Mouse (Mus musculus) limb, embryonic 12.5 days (tissue): ENCODE measurements around the gene Kcnq1. TPM values are rescaled to one million over a fixed set of nuclear protein-coding genes. Genes with fewer than 3 reads are reported as not detected.

Source experiments
- ATAC-seq: fragments of 200-750 bp; cut with Nextera tagmentation; 2 replicates; pipeline ENCODE4 v1.8.0; 2017; ENCODE audit warnings: low read depth, moderate TSS enrichment; ENCODE audit not compliant: insufficient number of reproducible peaks, insufficient read depth, low FRiP score, low TSS enrichment
- H3K27ac ChIP-seq: fragments of 300-500 bp; sonication (generic); 2 replicates; pipeline ENCODE4 v1.5.1; 2016; ENCODE audit warnings: mild to moderate bottlenecking, moderate library complexity
- H3K27me3 ChIP-seq: fragments of 300-500 bp; sonication (generic); 2 replicates; pipeline ENCODE4 v1.6.1; 2016; ENCODE audit warnings: mild to moderate bottlenecking, moderate library complexity
- H3K36me3 ChIP-seq: fragments of 300-500 bp; sonication (generic); 2 replicates; pipeline ENCODE4 v1.6.1; 2016; ENCODE audit warnings: mild to moderate bottlenecking, moderate library complexity
- H3K4me1 ChIP-seq: fragments of 300-500 bp; sonication (generic); replicated peaks from 2 replicates; pipeline ENCODE4 v1.6.1; 2016
- H3K4me2 ChIP-seq: fragments of 300-500 bp; sonication (generic); 2 replicates; pipeline ENCODE4 v1.6.1; 2016; ENCODE audit warnings: mild to moderate bottlenecking, moderate library complexity
- H3K4me3 ChIP-seq: fragments of 300-500 bp; sonication (generic); replicated peaks from 2 replicates; pipeline ENCODE4 v1.5.1; 2016; ENCODE audit warnings: mild to moderate bottlenecking
- H3K9ac ChIP-seq: fragments of 300-500 bp; sonication (generic); replicated peaks from 2 replicates; pipeline ENCODE4 v1.6.1; 2016; ENCODE audit warnings: mild to moderate bottlenecking, moderate library complexity
- H3K9me3 ChIP-seq: fragments of 300-500 bp; sonication (generic); 2 replicates; pipeline ENCODE4 v1.6.1; 2016; ENCODE audit warnings: mild to moderate bottlenecking, moderate library complexity
- WGBS: fragments of 180-500 bp; shearing (Covaris S2); methylation state at CpG from one replicate; pipeline ENCODE4 v1.1.7; 2016; 5-methylcytosine and 5-hydroxymethylcytosine counted together
- polyA plus RNA-seq: library from polyadenylated mRNA; unstranded; fragments of >200 nt; fragmentation: Nextera tagmentation; extraction: Ambion mirVana; gene quantifications from 2 replicates; pipeline ENCODE4 v1.2.1, GENCODE M21; 2016

Gene Kcnq1
- polyA plus RNA-seq, 1 experiment from 2014 or later, result 0.94 TPM

- H3K9me3 ChIP-seq, result no peaks in the 10 kb centered on the region
- no peaks in the 10 kb centered on the region for H3K36me3 ChIP-seq
- no peaks in the 10 kb centered on the region for H3K27me3 ChIP-seq
- H3K9ac ChIP-seq, result no peak overlapping the region
- no peaks in the 10 kb centered on the region for H3K4me1 ChIP-seq
- no peak overlapping the region for H3K4me2 ChIP-seq
- no peak overlapping the region for H3K27ac ChIP-seq
- WGBS, result 36% methylated on average over 1 of the region's 1 CpGs
- no peak for ATAC-seq
- no peak overlapping the region for H3K4me3 ChIP-seq
Observed at GRCm38 (mm10) chr7:143138789-143139188, 32.6 kb downstream of the Kcnq1 start.

DNA sequence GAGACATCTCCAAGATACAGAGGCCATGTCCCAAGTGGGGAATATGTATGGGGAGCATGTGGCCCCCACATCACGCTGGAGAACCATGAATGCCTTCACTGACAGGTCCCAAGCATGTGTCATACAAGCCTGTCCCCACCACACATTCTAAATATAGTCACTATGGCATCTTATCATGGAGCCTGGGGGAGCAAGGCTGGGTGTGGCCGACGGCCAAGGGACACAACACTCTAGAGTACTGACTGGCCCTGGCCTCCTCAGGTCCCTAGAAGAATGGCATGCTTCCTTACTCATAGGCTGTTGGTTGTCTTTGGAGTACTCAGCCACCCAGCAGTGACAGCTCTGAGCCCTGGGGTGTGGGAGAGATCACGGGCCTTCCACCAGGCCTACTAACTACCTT is 33.8 kb downstream of the Kcnq1 start:
- Histone ChIP-seq H3K36me3 (no peaks in the 10 kb centered on the region), H3K4me3 (no peak overlapping the region), H3K4me2 (no peak overlapping the region), H3K9me3 (no peaks in the 10 kb centered on the region), H3K9ac (no peak overlapping the region), H3K4me1 (no peaks in the 10 kb centered on the region), H3K27ac (no peak overlapping the region), H3K27me3 (no peaks in the 10 kb centered on the region)
- 84% methylated on average over 4 of the region's 4 CpGs for WGBS
- no peak for ATAC-seq

GRCm38 (mm10) chr7:143142680-143143079 is 36.5 kb downstream of the Kcnq1 start:
- Histone ChIP-seq H3K4me1 (no peaks in the 10 kb centered on the region), H3K4me2 (no peak overlapping the region), H3K9ac (no peak overlapping the region), H3K27me3 (no peaks in the 10 kb centered on the region), H3K4me3 (no peak overlapping the region), H3K9me3 (no peaks in the 10 kb centered on the region), H3K36me3 (no peaks in the 10 kb centered on the region), H3K27ac (no peak overlapping the region)
- WGBS, result 89% methylated on average over 2 of the region's 2 CpGs
- no peak for ATAC-seq

GRCm38 (mm10) chr7:143147015-143147414 is 40.9 kb downstream of the Kcnq1 start:
- Histone ChIP-seq H3K4me1 (no peaks in the 10 kb centered on the region), H3K4me2 (no peak overlapping the region), H3K9ac (no peak overlapping the region), H3K4me3 (no peak overlapping the region), H3K9me3 (no peaks in the 10 kb centered on the region), H3K36me3 (no peaks in the 10 kb centered on the region), H3K27me3 (peaks cover 10% of the 10 kb centered on the region; the same call in 1 of the 2 replicates), H3K27ac (no peak overlapping the region)
- no peak for ATAC-seq
- 77% methylated on average over 5 of the region's 5 CpGs for WGBS

GRCm38 (mm10) chr7:143151171-143151570 is 45.0 kb downstream of the Kcnq1 start:
- H3K9ac ChIP-seq, result no peak overlapping the region
- no peaks in the 10 kb centered on the region for H3K36me3 ChIP-seq
- ATAC-seq, result no peak
- H3K27ac ChIP-seq, result no peak overlapping the region
- H3K27me3 ChIP-seq, result peaks cover 10% of the 10 kb centered on the region; the same call in 1 of the 2 replicates
- no peak overlapping the region for H3K4me3 ChIP-seq
- 9% methylated on average over 2 of the region's 2 CpGs for WGBS
- H3K9me3 ChIP-seq, result no peaks in the 10 kb centered on the region
- no peak overlapping the region for H3K4me2 ChIP-seq
- H3K4me1 ChIP-seq, result peaks cover 22% of the 10 kb centered on the region

DNA sequence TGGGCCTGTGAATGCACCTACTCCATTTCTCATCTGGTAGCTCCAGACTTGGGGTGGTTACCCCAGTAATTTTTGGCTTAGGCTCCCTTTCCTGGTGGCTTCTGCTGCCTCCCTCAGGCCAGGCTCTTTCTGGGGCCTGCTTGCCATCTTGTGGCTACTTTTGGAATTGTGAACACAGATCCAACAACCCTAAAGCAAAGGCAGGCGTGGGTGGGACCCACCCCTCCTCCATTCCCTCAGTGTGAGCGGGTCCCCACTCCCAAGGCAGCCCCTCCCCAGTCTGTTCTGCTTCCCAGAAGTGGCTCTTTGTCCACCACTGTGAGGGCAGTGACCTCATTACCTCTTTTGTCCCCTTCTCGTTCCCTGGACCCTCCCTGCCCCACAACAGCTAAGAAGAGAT is 46.2 kb downstream of the Kcnq1 start:
- H3K4me3 ChIP-seq, result no peak overlapping the region
- no peak for ATAC-seq
- H3K4me1 ChIP-seq, result peaks cover 26% of the 10 kb centered on the region
- no peak overlapping the region for H3K27ac ChIP-seq
- peaks cover 10% of the 10 kb centered on the region; the same call in 1 of the 2 replicates for H3K27me3 ChIP-seq
- no peak overlapping the region for H3K4me2 ChIP-seq
- WGBS, result 18% methylated on average over 3 of the region's 3 CpGs
- no peaks in the 10 kb centered on the region for H3K36me3 ChIP-seq
- no peak overlapping the region for H3K9ac ChIP-seq
- no peaks in the 10 kb centered on the region for H3K9me3 ChIP-seq

- ATAC-seq, result peak; percentile 80
- H3K4me3 ChIP-seq, result peak overlapping the region; percentile 19
- peak overlapping the region; percentile 47 for H3K9ac ChIP-seq
- no peaks in the 10 kb centered on the region for H3K36me3 ChIP-seq
- 3% methylated on average over 18 of the region's 18 CpGs for WGBS
- H3K27me3 ChIP-seq, result peaks cover 5% of the 10 kb centered on the region; the same call in 1 of the 2 replicates
- no peaks in the 10 kb centered on the region for H3K9me3 ChIP-seq
- H3K4me1 ChIP-seq, result peaks cover 40% of the 10 kb centered on the region
- H3K4me2 ChIP-seq, result peak overlapping the region; percentile 50
- peak overlapping the region; percentile 95 for H3K27ac ChIP-seq
Observed at GRCm38 (mm10) chr7:143153915-143154373, 47.8 kb downstream of the Kcnq1 start.

- Histone ChIP-seq H3K36me3 (no peaks in the 10 kb centered on the region), H3K27me3 (peaks cover 5% of the 10 kb centered on the region; the same call in 1 of the 2 replicates), H3K4me2 (peak overlapping the region; percentile 50), H3K27ac (peak overlapping the region; percentile 95), H3K9ac (peak overlapping the region; percentile 47; the same call in 1 of the 2 replicates), H3K4me3 (no peak overlapping the region), H3K9me3 (no peaks in the 10 kb centered on the region), H3K4me1 (peaks cover 45% of the 10 kb centered on the region)
- ATAC-seq, result peak; percentile 66
- 27% methylated on average over 19 of the region's 19 CpGs for WGBS
Observed at GRCm38 (mm10) chr7:143154458-143154871, 48.3 kb downstream of the Kcnq1 start.

DNA sequence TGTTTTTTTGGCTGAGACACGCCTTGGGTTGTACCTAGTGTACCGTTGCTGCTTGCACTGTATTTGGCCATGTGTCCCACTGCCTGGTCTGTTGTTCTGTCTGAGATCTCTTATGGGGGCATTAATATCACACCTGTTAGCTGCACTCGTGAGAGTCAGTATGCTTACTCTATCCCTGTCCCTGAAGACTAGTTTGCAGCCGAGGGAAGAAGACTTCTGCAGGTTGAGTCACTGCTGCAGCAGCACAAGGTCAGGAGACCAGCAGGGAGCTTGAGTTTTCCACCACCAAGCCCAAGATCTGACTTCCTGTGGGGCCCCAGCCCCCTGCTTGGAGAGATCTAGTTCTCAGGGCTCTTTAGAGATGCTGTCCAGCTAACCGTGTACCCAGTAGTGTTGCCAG is 49.1 kb downstream of the Kcnq1 start:
- Histone ChIP-seq H3K4me2 (no peak overlapping the region), H3K27ac (peak overlapping the region; percentile 95), H3K9me3 (no peaks in the 10 kb centered on the region), H3K27me3 (peaks cover 2% of the 10 kb centered on the region; the same call in 1 of the 2 replicates), H3K4me1 (peaks cover 53% of the 10 kb centered on the region), H3K4me3 (no peak overlapping the region), H3K36me3 (no peaks in the 10 kb centered on the region), H3K9ac (no peak overlapping the region)
- 46% methylated on average over 5 of the region's 5 CpGs for WGBS
- ATAC-seq, result no peak

GRCm38 (mm10) chr7:143158690-143159425 is 52.7 kb downstream of the Kcnq1 start:
- Histone ChIP-seq H3K9ac (no peak overlapping the region; the same call in 1 of the 2 replicates), H3K4me2 (no peak overlapping the region), H3K4me3 (no peak overlapping the region), H3K36me3 (no peaks in the 10 kb centered on the region), H3K27ac (peak overlapping the region; percentile 68), H3K4me1 (peaks cover 52% of the 10 kb centered on the region), H3K27me3 (no peaks in the 10 kb centered on the region), H3K9me3 (no peaks in the 10 kb centered on the region)
- WGBS, result 73% methylated on average over 14 of the region's 14 CpGs
- no peak for ATAC-seq

DNA sequence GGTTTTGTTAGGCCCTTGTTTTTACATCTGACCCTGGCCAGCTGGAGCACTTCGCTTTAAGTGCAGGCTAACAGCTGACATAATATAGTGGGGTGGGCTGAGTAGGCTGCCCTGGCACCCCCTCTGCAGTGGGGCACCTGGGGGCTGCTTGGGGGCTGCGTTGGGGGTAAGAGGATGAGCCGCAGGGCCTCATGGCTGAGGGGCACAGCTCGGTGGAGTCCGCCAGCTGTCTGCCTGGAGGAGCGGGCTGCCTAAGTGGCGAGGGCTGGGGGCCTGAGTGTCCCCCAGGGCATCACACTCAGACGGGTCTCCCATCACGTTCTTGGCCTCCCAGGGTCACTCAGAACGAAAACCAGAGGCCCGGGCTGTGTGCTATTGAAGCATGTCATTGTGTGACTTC is 53.3 kb downstream of the Kcnq1 start:
- no peak for ATAC-seq
- no peaks in the 10 kb centered on the region for H3K36me3 ChIP-seq
- no peaks in the 10 kb centered on the region for H3K27me3 ChIP-seq
- no peak overlapping the region for H3K4me3 ChIP-seq
- H3K4me1 ChIP-seq, result peaks cover 46% of the 10 kb centered on the region
- WGBS, result 52% methylated on average over 11 of the region's 11 CpGs
- H3K9me3 ChIP-seq, result no peaks in the 10 kb centered on the region
- no peak overlapping the region for H3K4me2 ChIP-seq
- H3K27ac ChIP-seq, result peak overlapping the region; percentile 50
- H3K9ac ChIP-seq, result no peak overlapping the region
